Mouse (Mus musculus): ENCODE measurements around the gene Cfap126. TPM values are rescaled to one million over a fixed set of nuclear protein-coding genes. Genes with fewer than 3 reads are reported as not detected.
"Not testable (repeated sequence)": the region's sequence is repeated elsewhere in the genome, so short reads cannot be mapped to it uniquely, and the experiment has no call there.

Gene Cfap126
- polyA plus RNA-seq (2014; fragmentation: Nextera tagmentation; extraction: Ambion mirVana) = 2.6 and 2.8 TPM in 2 replicates

- Histone ChIP-seq H3K9me3 (ENCODE audit: control insufficient read depth, low read depth, low read length) (no peaks in the 10 kb centered on the region), H3K4me1 (ENCODE audit: control insufficient read depth, insufficient read depth, low read length) (0 out of 2 replicates have a peak, but pooled peaks cover 6% of the 10 kb centered on the region), H3K36me3 (ENCODE audit: control insufficient read depth, insufficient read depth, low read length) (no peaks in the 10 kb centered on the region), H3K4me3 (ENCODE audit: low read depth, low read length) (peak within 1 kb of the TSS; percentile 42), H3K4me2 (replicated peaks; ENCODE audit: low read depth, low read length) (peak within 1 kb of the TSS; percentile 60), H3K27ac (ENCODE audit: low read length) (peak within 1 kb of the TSS; percentile 70), H3K9ac (replicated peaks; ENCODE audit: low read depth, low read length) (peak within 1 kb of the TSS; percentile 45), H3K27me3 (ENCODE audit: control insufficient read depth, insufficient read depth, low read length) (no peaks in the 10 kb centered on the region)
- peak; percentile 34; the same call in 1 of the 2 replicates for ATAC-seq (ENCODE audit: insufficient number of reproducible peaks, insufficient read depth, low FRiP score, low read depth)
- under 1% methylated on average over 24 of the region's 24 CpGs for WGBS
These were observed at the start of gene Cfap126 for GRCm38 (mm10) chr1:171113873-171114299. Gene Cfap126 (plus strand): TSS chr1:171113918.

- 1% methylated on average over 40 of the region's 75 CpGs for WGBS
- peak within 1 kb of the TSS; percentile 46 for H3K4me2 ChIP-seq (replicated peaks; ENCODE audit: low read depth, low read length)
- not testable (repeated sequence) for H3K9me3 ChIP-seq (ENCODE audit: control insufficient read depth, low read depth, low read length); H3K4me1 ChIP-seq (ENCODE audit: control insufficient read depth, insufficient read depth, low read length); H3K36me3 ChIP-seq (ENCODE audit: control insufficient read depth, insufficient read depth, low read length); H3K27ac ChIP-seq (ENCODE audit: low read length)
- ATAC-seq (ENCODE audit: insufficient number of reproducible peaks, insufficient read depth, low FRiP score, low read depth) = peak; percentile 53
- H3K27me3 ChIP-seq (ENCODE audit: control insufficient read depth, insufficient read depth, low read length) = peaks cover 16% of the 10 kb centered on the region
- H3K4me3 ChIP-seq (ENCODE audit: low read depth, low read length) = peak within 1 kb of the TSS; percentile 36
- 0 out of 2 replicates have a peak within 1 kb of the TSS, but pooled peaks have one; percentile 4 for H3K9ac ChIP-seq (replicated peaks; ENCODE audit: low read depth, low read length)
These were observed 49.1 kb upstream of the Cfap126 start, which contains the start of gene Fcgr3 for GRCm38 (mm10) chr1:171064491-171065242. Gene Fcgr3 (minus strand): TSS chr1:171064935.

GRCm38 (mm10) chr1:171065243-171065587, 48.5 kb upstream of the Cfap126 start:
- WGBS = 1% methylated on average over 17 of the region's 35 CpGs
- not testable (repeated sequence) for H3K27ac ChIP-seq (ENCODE audit: low read length); H3K4me1 ChIP-seq (ENCODE audit: control insufficient read depth, insufficient read depth, low read length); H3K9me3 ChIP-seq (ENCODE audit: control insufficient read depth, low read depth, low read length); H3K9ac ChIP-seq (replicated peaks; ENCODE audit: low read depth, low read length); H3K36me3 ChIP-seq (ENCODE audit: control insufficient read depth, insufficient read depth, low read length)
- peak; percentile 24 for ATAC-seq (ENCODE audit: insufficient number of reproducible peaks, insufficient read depth, low FRiP score, low read depth)
- Histone ChIP-seq H3K4me3 (ENCODE audit: low read depth, low read length) (peak overlapping the region; percentile 36), H3K4me2 (replicated peaks; ENCODE audit: low read depth, low read length) (peak overlapping the region; percentile 46), H3K27me3 (ENCODE audit: control insufficient read depth, insufficient read depth, low read length) (peaks cover 17% of the 10 kb centered on the region)

GRCm38 (mm10) chr1:171065768-171066167, 48.0 kb upstream of the Cfap126 start:
- not testable (repeated sequence) for H3K9ac ChIP-seq (replicated peaks; ENCODE audit: low read depth, low read length); H3K4me1 ChIP-seq (ENCODE audit: control insufficient read depth, insufficient read depth, low read length); H3K9me3 ChIP-seq (ENCODE audit: control insufficient read depth, low read depth, low read length); H3K36me3 ChIP-seq (ENCODE audit: control insufficient read depth, insufficient read depth, low read length); H3K27ac ChIP-seq (ENCODE audit: low read length)
- peaks cover 17% of the 10 kb centered on the region for H3K27me3 ChIP-seq (ENCODE audit: control insufficient read depth, insufficient read depth, low read length)
- WGBS = 6% methylated on average over 25 of the region's 45 CpGs
- peak overlapping the region; percentile 37 for H3K4me2 ChIP-seq (replicated peaks; ENCODE audit: low read depth, low read length)
- peak; percentile 5; the same call in 1 of the 2 replicates for ATAC-seq (ENCODE audit: insufficient number of reproducible peaks, insufficient read depth, low FRiP score, low read depth)
- H3K4me3 ChIP-seq (ENCODE audit: low read depth, low read length) = peak overlapping the region; percentile 17; the same call in 1 of the 2 replicates

- peak; percentile 26 for ATAC-seq (ENCODE audit: insufficient number of reproducible peaks, insufficient read depth, low FRiP score, low read depth)
- not testable (repeated sequence) for H3K4me2 ChIP-seq (replicated peaks; ENCODE audit: low read depth, low read length); H3K4me1 ChIP-seq (ENCODE audit: control insufficient read depth, insufficient read depth, low read length); H3K36me3 ChIP-seq (ENCODE audit: control insufficient read depth, insufficient read depth, low read length); H3K27ac ChIP-seq (ENCODE audit: low read length); H3K4me3 ChIP-seq (ENCODE audit: low read depth, low read length); H3K9me3 ChIP-seq (ENCODE audit: control insufficient read depth, low read depth, low read length); H3K9ac ChIP-seq (replicated peaks; ENCODE audit: low read depth, low read length)
- WGBS = 17% methylated on average over 2 of the region's 10 CpGs
- H3K27me3 ChIP-seq (ENCODE audit: control insufficient read depth, insufficient read depth, low read length) = peaks cover 17% of the 10 kb centered on the region
These were observed 47.1 kb upstream of the Cfap126 start for GRCm38 (mm10) chr1:171066583-171066982.

DNA sequence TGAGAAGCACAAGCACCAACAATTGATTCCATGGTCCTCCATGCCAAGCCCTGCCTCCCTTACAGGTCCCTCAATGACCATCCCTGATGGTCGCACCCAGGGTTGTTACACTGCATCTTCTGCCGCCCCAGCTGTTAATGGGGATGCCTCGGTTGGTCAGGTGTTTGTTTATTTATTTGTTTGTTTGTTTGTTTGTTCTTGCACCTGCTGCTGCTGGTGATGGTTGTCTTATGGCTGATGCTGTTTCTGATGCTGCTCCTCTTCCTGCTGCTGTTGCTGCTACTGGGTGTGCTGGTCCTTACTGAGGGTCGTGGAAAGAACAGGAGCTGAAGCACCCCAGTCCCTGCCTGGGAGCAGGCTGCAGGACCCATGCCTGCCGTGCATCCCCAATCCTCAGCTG, 45.8 kb upstream of the Cfap126 start:
- H3K9ac ChIP-seq (replicated peaks; ENCODE audit: low read depth, low read length); H3K27ac ChIP-seq (ENCODE audit: low read length); H3K4me3 ChIP-seq (ENCODE audit: low read depth, low read length); H3K9me3 ChIP-seq (ENCODE audit: control insufficient read depth, low read depth, low read length); H3K4me2 ChIP-seq (replicated peaks; ENCODE audit: low read depth, low read length); H3K4me1 ChIP-seq (ENCODE audit: control insufficient read depth, insufficient read depth, low read length); H3K36me3 ChIP-seq (ENCODE audit: control insufficient read depth, insufficient read depth, low read length); ATAC-seq (ENCODE audit: insufficient number of reproducible peaks, insufficient read depth, low FRiP score, low read depth): not testable (repeated sequence)
- peaks cover 17% of the 10 kb centered on the region for H3K27me3 ChIP-seq (ENCODE audit: control insufficient read depth, insufficient read depth, low read length)
- WGBS = 46% methylated on average over 5 of the region's 5 CpGs

- ATAC-seq (ENCODE audit: insufficient number of reproducible peaks, insufficient read depth, low FRiP score, low read depth); H3K4me3 ChIP-seq (ENCODE audit: low read depth, low read length); H3K27ac ChIP-seq (ENCODE audit: low read length); H3K4me1 ChIP-seq (ENCODE audit: control insufficient read depth, insufficient read depth, low read length); H3K4me2 ChIP-seq (replicated peaks; ENCODE audit: low read depth, low read length); H3K9ac ChIP-seq (replicated peaks; ENCODE audit: low read depth, low read length); H3K36me3 ChIP-seq (ENCODE audit: control insufficient read depth, insufficient read depth, low read length); H3K9me3 ChIP-seq (ENCODE audit: control insufficient read depth, low read depth, low read length): not testable (repeated sequence)
- WGBS = 61% methylated on average over 3 of the region's 3 CpGs
- H3K27me3 ChIP-seq (ENCODE audit: control insufficient read depth, insufficient read depth, low read length) = peaks cover 13% of the 10 kb centered on the region
These were observed 44.2 kb upstream of the Cfap126 start for GRCm38 (mm10) chr1:171069508-171069907.

DNA sequence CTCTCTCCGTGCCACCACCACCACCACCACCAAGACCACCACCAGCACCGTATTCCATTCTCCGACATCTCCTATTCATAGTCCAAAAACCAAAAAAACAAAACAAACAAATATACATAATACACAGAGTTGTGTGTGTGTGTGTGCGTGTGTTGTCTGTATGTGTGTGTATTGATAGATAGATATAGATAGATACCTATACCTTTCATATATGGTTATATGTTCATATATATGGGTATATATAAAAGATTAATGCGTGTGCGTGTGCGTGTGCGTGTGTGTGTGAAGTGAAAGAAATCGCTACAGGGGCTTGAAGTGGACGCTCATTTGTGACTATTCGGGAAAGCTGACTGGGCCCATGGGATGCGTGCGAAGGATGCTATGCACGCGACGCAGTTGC, 42.8 kb upstream of the Cfap126 start:
- not testable (repeated sequence) for H3K4me2 ChIP-seq (replicated peaks; ENCODE audit: low read depth, low read length); H3K36me3 ChIP-seq (ENCODE audit: control insufficient read depth, insufficient read depth, low read length); ATAC-seq (ENCODE audit: insufficient number of reproducible peaks, insufficient read depth, low FRiP score, low read depth); H3K9me3 ChIP-seq (ENCODE audit: control insufficient read depth, low read depth, low read length); H3K4me1 ChIP-seq (ENCODE audit: control insufficient read depth, insufficient read depth, low read length); H3K4me3 ChIP-seq (ENCODE audit: low read depth, low read length); H3K27ac ChIP-seq (ENCODE audit: low read length); H3K9ac ChIP-seq (replicated peaks; ENCODE audit: low read depth, low read length)
- H3K27me3 ChIP-seq (ENCODE audit: control insufficient read depth, insufficient read depth, low read length) = peaks cover 12% of the 10 kb centered on the region
- 24% methylated on average over 11 of the region's 16 CpGs for WGBS
